Comparison of ENCODE assay signal across 8 mouse cellular contexts in genomic region chr5:111393346-111394197, GRCm38 (mm10). TPM values are rescaled to one million over a fixed set of nuclear protein-coding genes. Genes with fewer than 3 reads are reported as not detected.
DNase-seq lines count a peak whose midpoint lies in the region; ATAC-seq and TF ChIP-seq lines count a peak whose summit lies in the region.

No protein-coding gene starts in this region.

- H3K27me3 ChIP-seq in heart, embryonic 11.5 days (ENCODE audit: control insufficient read depth, insufficient read depth, low read length), result peaks cover 8% of the 10 kb centered on the region
- 0 out of 2 replicates have a peak, but pooled peaks cover 4% of the 10 kb centered on the region for H3K27me3 ChIP-seq in forebrain, embryonic 13.5 days
- no peaks in the 10 kb centered on the region for H3K27me3 ChIP-seq in lung, embryonic 14.5 days (ENCODE audit: insufficient read depth, low read length)

- H3K9ac ChIP-seq in heart, embryonic 11.5 days (ENCODE audit: low read depth, low read length), result no peak overlapping the region
- peak overlapping the region; percentile 34 for H3K9ac ChIP-seq in forebrain, embryonic 13.5 days
- H3K9ac ChIP-seq in lung, embryonic 14.5 days, result no peak overlapping the region

- peak; percentile 75; the same call in 1 of the 2 replicates for ATAC-seq in heart, embryonic 11.5 days (replicated peaks; ENCODE audit: insufficient number of reproducible peaks, low FRiP score, low TSS enrichment)
- peak; percentile 85 for ATAC-seq in forebrain, embryonic 13.5 days
- peak; percentile 71 for ATAC-seq in lung, embryonic 14.5 days (ENCODE audit: insufficient read depth)
- ATAC-seq in activated CD4-positive, CD25-positive, alpha-beta regulatory T cell, adult 4 months, result no peak

- H3K36me3 ChIP-seq in heart, embryonic 11.5 days (ENCODE audit: control insufficient read depth, insufficient read depth, low read length), result 0 out of 2 replicates have a peak, but pooled peaks cover 3% of the 10 kb centered on the region
- peaks cover 9% of the 10 kb centered on the region; the same call in 1 of the 2 replicates for H3K36me3 ChIP-seq in forebrain, embryonic 13.5 days (ENCODE audit: poor library complexity, severe bottlenecking)
- H3K36me3 ChIP-seq in lung, embryonic 14.5 days (ENCODE audit: insufficient read depth), result no peaks in the 10 kb centered on the region

- H3K4me3 ChIP-seq in heart, embryonic 11.5 days (ENCODE audit: low read depth, low read length), result peak overlapping the region; percentile 19; the same call in 1 of the 2 replicates
- H3K4me3 ChIP-seq in forebrain, embryonic 13.5 days, result peak overlapping the region; percentile 24
- H3K4me3 ChIP-seq in lung, embryonic 14.5 days (ENCODE audit: low read depth, low read length), result no peak overlapping the region

- no peak for TF ChIP-seq CTCF in lung, embryonic 14.5 days (IDR thresholded peaks at IDR 0.05; ENCODE audit: low read depth)

- DNase-seq in heart, adult 9 months (ENCODE audit: low spot score in 2 of 2), result no peak
- DNase-seq in brain, adult 2 months (ENCODE audit: low read depth, low spot score), result peak; percentile 57
- peak; percentile 63 for DNase-seq in kidney, adult 11 months
- DNase-seq in lung, embryonic 14.5 days, result peak; percentile 93
- DNase-seq in retina, postnatal 7 days (ENCODE audit: low read depth, low spot score), result peak; percentile 62

- peaks cover 37% of the 10 kb centered on the region for H3K4me1 ChIP-seq in heart, embryonic 11.5 days (ENCODE audit: control insufficient read depth, insufficient read depth, low read length)
- peaks cover 55% of the 10 kb centered on the region for H3K4me1 ChIP-seq in forebrain, embryonic 13.5 days
- H3K4me1 ChIP-seq in lung, embryonic 14.5 days (ENCODE audit: insufficient read depth), result peaks cover 25% of the 10 kb centered on the region

- 21% methylated on average over 17 of the region's 17 CpGs for WGBS in heart, embryonic 11.5 days (ENCODE audit: insufficient replicate concordance)
- WGBS in forebrain, embryonic 13.5 days, result 5% methylated on average over 17 of the region's 17 CpGs
- WGBS in lung, embryonic 14.5 days, result 7% methylated on average over 17 of the region's 17 CpGs

- peak overlapping the region; percentile 59 for H3K4me2 ChIP-seq in heart, embryonic 11.5 days
- peak overlapping the region; percentile 60 for H3K4me2 ChIP-seq in forebrain, embryonic 13.5 days
- peak overlapping the region; percentile 52 for H3K4me2 ChIP-seq in lung, embryonic 14.5 days

- no peak overlapping the region for H3K27ac ChIP-seq in heart, embryonic 11.5 days (ENCODE audit: low read depth, low read length)
- H3K27ac ChIP-seq in forebrain, embryonic 13.5 days, result peak overlapping the region; percentile 83
- peak overlapping the region; percentile 52 for H3K27ac ChIP-seq in lung, embryonic 14.5 days (ENCODE audit: low read depth)

- H3K9me3 ChIP-seq in heart, embryonic 11.5 days (replicated peaks; ENCODE audit: control insufficient read depth, low read length), result no peaks in the 10 kb centered on the region
- H3K9me3 ChIP-seq in forebrain, embryonic 13.5 days (replicated peaks), result no peaks in the 10 kb centered on the region
- H3K9me3 ChIP-seq in lung, embryonic 14.5 days (ENCODE audit: low read depth, low read length), result no peaks in the 10 kb centered on the region

RNA-seq across cellular contexts. Expression of gene Mn1, which starts 23.6 kb away (rescaled TPM):
- 6.6 and 7.1 TPM in 2 replicates for polyA plus RNA-seq in heart, embryonic 11.5 days (2014; fragmentation: Nextera tagmentation; extraction: Ambion mirVana)
- 81.0 and 89.3 TPM in 2 replicates for polyA plus RNA-seq in forebrain, embryonic 13.5 days (2015; fragmentation: Nextera tagmentation; extraction: Ambion mirVana)
- 8.9 and 9.7 TPM in 2 replicates for polyA plus RNA-seq in lung, embryonic 14.5 days (2014; fragmentation: Nextera tagmentation; extraction: Ambion mirVana)
- not detected for polyA plus RNA-seq in activated CD4-positive, CD25-positive, alpha-beta regulatory T cell, adult 4 months (2017; shearing (Covaris generic))

Comparison
In these comparisons a context has a peak if more than half of its experiments do, and no peak if none do; other contexts are left out.
1. DNase-seq: peak in brain, adult 2 months (single experiment), kidney, adult 11 months (single experiment), lung, embryonic 14.5 days (single experiment) and retina, postnatal 7 days (single experiment); none in heart, adult 9 months (0 of 2).
2. Peak in every context shown above with its lines, with median percentiles within 50 percentile points of each other: H3K4me2 ChIP-seq.